In the genomic region with DNA sequence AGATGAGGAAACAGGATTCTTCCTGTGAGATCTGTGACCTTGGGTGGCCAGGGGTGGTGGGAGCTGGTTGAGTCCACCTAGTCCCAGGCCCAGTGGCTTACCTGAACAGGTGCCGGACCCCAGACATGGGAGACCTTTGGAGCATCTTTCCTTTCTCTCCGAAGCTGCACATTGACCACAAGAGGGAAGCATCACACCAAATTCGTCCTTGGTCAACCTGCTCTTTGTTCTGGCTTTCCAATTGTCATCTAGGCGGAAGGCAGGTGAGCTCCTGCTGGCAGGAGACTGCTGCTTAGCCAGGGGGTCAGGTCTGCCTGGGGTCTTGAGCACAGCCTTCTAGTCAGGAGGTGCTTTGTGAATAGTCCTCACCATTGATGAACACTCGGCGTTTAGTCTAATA, we compare ENCODE assay signal across 8 mouse cellular contexts.
A peak's percentile ranks its signal among the peaks of the same experiment; 100 is the strongest.
DNase-seq lines count a peak whose midpoint lies in the region; ATAC-seq and TF ChIP-seq lines count a peak whose summit lies in the region.

No protein-coding gene starts in this region.

- peak; percentile 72 for TF ChIP-seq CTCF in forebrain, postnatal 0 days (IDR thresholded peaks at IDR 0.05; ENCODE audit: low read depth)

- no peaks in the 10 kb centered on the region for H3K27me3 ChIP-seq in forebrain, postnatal 0 days (ENCODE audit: insufficient read depth, low read length)
- H3K27me3 ChIP-seq in forebrain, embryonic 12.5 days = peaks cover 10% of the 10 kb centered on the region; the same call in 1 of the 2 replicates
- H3K27me3 ChIP-seq in neural tube, embryonic 11.5 days (ENCODE audit: control insufficient read depth, insufficient read depth, low read length) = no peaks in the 10 kb centered on the region
- no peaks in the 10 kb centered on the region for H3K27me3 ChIP-seq in hindbrain, embryonic 14.5 days (ENCODE audit: control insufficient read depth, insufficient read depth, low read length)

- H3K4me2 ChIP-seq in forebrain, postnatal 0 days (ENCODE audit: low read depth) = no peak overlapping the region
- H3K4me2 ChIP-seq in forebrain, embryonic 12.5 days = no peak overlapping the region
- no peak overlapping the region for H3K4me2 ChIP-seq in neural tube, embryonic 11.5 days (ENCODE audit: low read depth)
- H3K4me2 ChIP-seq in hindbrain, embryonic 14.5 days (replicated peaks) = no peak overlapping the region

- H3K4me1 ChIP-seq in forebrain, postnatal 0 days (ENCODE audit: insufficient read depth) = no peaks in the 10 kb centered on the region
- no peaks in the 10 kb centered on the region for H3K4me1 ChIP-seq in forebrain, embryonic 12.5 days
- H3K4me1 ChIP-seq in neural tube, embryonic 11.5 days (ENCODE audit: control insufficient read depth, insufficient read depth, low read length) = no peaks in the 10 kb centered on the region; the same call in 1 of the 2 replicates
- no peaks in the 10 kb centered on the region for H3K4me1 ChIP-seq in hindbrain, embryonic 14.5 days (replicated peaks; ENCODE audit: control insufficient read depth, insufficient read depth, low read length)

- H3K27ac ChIP-seq in forebrain, postnatal 0 days (ENCODE audit: low read depth, low read length) = no peak overlapping the region
- no peak overlapping the region for H3K27ac ChIP-seq in forebrain, embryonic 12.5 days
- no peak overlapping the region for H3K27ac ChIP-seq in neural tube, embryonic 11.5 days (ENCODE audit: low read depth, low read length)
- H3K27ac ChIP-seq in hindbrain, embryonic 14.5 days = no peak overlapping the region

- 50% methylated on average over 6 of the region's 6 CpGs for WGBS in forebrain, postnatal 0 days
- WGBS in forebrain, embryonic 12.5 days = 52% methylated on average over 6 of the region's 6 CpGs
- WGBS in neural tube, embryonic 11.5 days = 57% methylated on average over 6 of the region's 6 CpGs
- 51% methylated on average over 6 of the region's 6 CpGs for WGBS in hindbrain, embryonic 14.5 days

- ATAC-seq in forebrain, postnatal 0 days = 0 out of 2 replicates have a peak, but pooled peaks have one; percentile 16
- ATAC-seq in forebrain, embryonic 12.5 days (ENCODE audit: low FRiP score) = no peak
- no peak for ATAC-seq in neural tube, embryonic 11.5 days (ENCODE audit: insufficient read depth, low FRiP score, low TSS enrichment)
- 0 out of 2 replicates have a peak, but pooled peaks have one; percentile 24 for ATAC-seq in hindbrain, embryonic 14.5 days (ENCODE audit: low FRiP score)
- ATAC-seq in megakaryocyte, adult 5-6 weeks (ENCODE audit: poor library complexity, severe bottlenecking) = no peak

- no peak overlapping the region for H3K4me3 ChIP-seq in forebrain, postnatal 0 days (ENCODE audit: low read depth, low read length)
- H3K4me3 ChIP-seq in forebrain, embryonic 12.5 days (replicated peaks) = no peak overlapping the region
- no peak overlapping the region for H3K4me3 ChIP-seq in neural tube, embryonic 11.5 days (ENCODE audit: low read depth, low read length)
- H3K4me3 ChIP-seq in hindbrain, embryonic 14.5 days (replicated peaks; ENCODE audit: low read length) = no peak overlapping the region

- H3K9me3 ChIP-seq in forebrain, postnatal 0 days (ENCODE audit: low read length) = no peaks in the 10 kb centered on the region
- no peaks in the 10 kb centered on the region for H3K9me3 ChIP-seq in forebrain, embryonic 12.5 days
- H3K9me3 ChIP-seq in neural tube, embryonic 11.5 days (ENCODE audit: control insufficient read depth, low read length) = no peaks in the 10 kb centered on the region
- H3K9me3 ChIP-seq in hindbrain, embryonic 14.5 days (ENCODE audit: control insufficient read depth, low read length) = no peaks in the 10 kb centered on the region

- no peak overlapping the region for H3K9ac ChIP-seq in forebrain, postnatal 0 days
- H3K9ac ChIP-seq in forebrain, embryonic 12.5 days = no peak overlapping the region
- H3K9ac ChIP-seq in neural tube, embryonic 11.5 days (ENCODE audit: low read length) = no peak overlapping the region
- no peak overlapping the region for H3K9ac ChIP-seq in hindbrain, embryonic 14.5 days

- peak; percentile 56 for DNase-seq in forebrain, postnatal 0 days
- DNase-seq in neural tube, embryonic 11.5 days (ENCODE audit: low spot score) = peak; percentile 47
- DNase-seq in neural tube, embryonic 10.5 days (ENCODE audit: extremely low spot score, low spot score) = no peak
- DNase-seq in hindbrain, embryonic 14.5 days (ENCODE audit: low spot score) = peak; percentile 81
- peak; percentile 61 for DNase-seq in retina, embryonic 14.5 days (ENCODE audit: low spot score)
- no peak for DNase-seq in testis, postnatal 10 days (ENCODE audit: low spot score)

- H3K36me3 ChIP-seq in forebrain, postnatal 0 days (ENCODE audit: insufficient read depth) = no peaks in the 10 kb centered on the region
- no peaks in the 10 kb centered on the region for H3K36me3 ChIP-seq in forebrain, embryonic 12.5 days (replicated peaks)
- no peaks in the 10 kb centered on the region for H3K36me3 ChIP-seq in neural tube, embryonic 11.5 days (ENCODE audit: control insufficient read depth, insufficient read depth, low read length)
- no peaks in the 10 kb centered on the region for H3K36me3 ChIP-seq in hindbrain, embryonic 14.5 days (replicated peaks; ENCODE audit: control insufficient read depth, insufficient read depth)

Comparison
In these comparisons a context has a peak if more than half of its experiments do, and no peak if none do; other contexts are left out.
1. ATAC-seq: peak in forebrain, postnatal 0 days (single experiment) and hindbrain, embryonic 14.5 days (single experiment); none in forebrain, embryonic 12.5 days (single experiment), neural tube, embryonic 11.5 days (single experiment) and megakaryocyte, adult 5-6 weeks (single experiment).
2. DNase-seq: peak in forebrain, postnatal 0 days (single experiment), neural tube, embryonic 11.5 days (single experiment), hindbrain, embryonic 14.5 days (single experiment) and retina, embryonic 14.5 days (single experiment); none in neural tube, embryonic 10.5 days (single experiment) and testis, postnatal 10 days (single experiment).